Mouse (Mus musculus): Measurements from ENCODE around the gene Erbin. TPM values are rescaled to one million over a fixed set of nuclear protein-coding genes. Genes with fewer than 3 reads are reported as not detected.

Gene Erbin
- polyA plus RNA-seq, 1 experiment = 31.1 TPM

DNA sequence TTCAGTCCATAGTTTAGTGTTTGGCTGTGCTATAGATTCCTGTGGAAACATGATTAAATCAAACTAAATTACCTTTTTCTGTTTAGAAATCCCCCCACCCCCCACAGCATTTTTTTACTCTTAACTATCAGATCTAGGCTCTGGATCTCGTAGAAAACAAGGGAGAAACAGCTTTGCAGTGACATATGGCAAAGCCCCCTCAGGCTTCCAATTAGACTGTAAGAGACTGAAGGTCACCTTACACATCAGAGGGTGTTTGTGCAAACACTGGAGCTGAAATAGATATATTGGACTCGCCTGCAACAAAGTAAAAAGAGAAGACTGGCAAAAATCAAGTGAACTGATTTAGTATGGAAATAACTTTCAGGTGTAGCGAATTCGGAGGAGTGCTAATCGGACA is 116.6 kb downstream of the Erbin start:
- DNase-seq (ENCODE audit: low read depth) = peak; percentile 85
- TF ChIP-seq CTCF (IDR thresholded peaks at IDR 0.05; ENCODE audit: borderline replicate concordance, extremely low read depth, insufficient read depth, insufficient read length) = no peak
- no peak for TF ChIP-seq POLR2A (IDR thresholded peaks at IDR 0.05; ENCODE audit: borderline replicate concordance, extremely low read depth, insufficient read depth, insufficient read length, poor library complexity, severe bottlenecking)

DNA sequence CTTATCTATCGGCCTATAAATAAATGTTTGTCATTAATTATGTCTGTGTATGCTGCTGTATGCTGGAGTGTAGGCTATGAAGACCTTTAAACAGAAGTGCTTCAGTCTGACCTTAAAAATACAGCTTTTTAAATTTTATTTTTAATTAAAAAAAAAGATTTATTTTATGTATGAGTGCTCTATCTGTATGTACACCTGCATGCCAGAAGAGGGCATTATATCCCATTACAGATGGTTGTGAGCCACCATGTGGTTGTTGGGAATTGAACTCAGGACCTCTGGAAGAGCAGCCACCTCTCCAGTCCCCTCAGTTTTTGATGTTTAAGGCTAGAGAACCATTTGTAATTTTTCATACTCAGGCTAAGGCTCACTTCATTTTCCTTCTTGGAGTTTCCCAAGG is 119.3 kb downstream of the Erbin start:
- TF ChIP-seq CTCF (IDR thresholded peaks at IDR 0.05; ENCODE audit: borderline replicate concordance, extremely low read depth, insufficient read depth, insufficient read length) = no peak
- TF ChIP-seq POLR2A (IDR thresholded peaks at IDR 0.05; ENCODE audit: borderline replicate concordance, extremely low read depth, insufficient read depth, insufficient read length, poor library complexity, severe bottlenecking) = no peak
- DNase-seq (ENCODE audit: low read depth) = no peak

DNA sequence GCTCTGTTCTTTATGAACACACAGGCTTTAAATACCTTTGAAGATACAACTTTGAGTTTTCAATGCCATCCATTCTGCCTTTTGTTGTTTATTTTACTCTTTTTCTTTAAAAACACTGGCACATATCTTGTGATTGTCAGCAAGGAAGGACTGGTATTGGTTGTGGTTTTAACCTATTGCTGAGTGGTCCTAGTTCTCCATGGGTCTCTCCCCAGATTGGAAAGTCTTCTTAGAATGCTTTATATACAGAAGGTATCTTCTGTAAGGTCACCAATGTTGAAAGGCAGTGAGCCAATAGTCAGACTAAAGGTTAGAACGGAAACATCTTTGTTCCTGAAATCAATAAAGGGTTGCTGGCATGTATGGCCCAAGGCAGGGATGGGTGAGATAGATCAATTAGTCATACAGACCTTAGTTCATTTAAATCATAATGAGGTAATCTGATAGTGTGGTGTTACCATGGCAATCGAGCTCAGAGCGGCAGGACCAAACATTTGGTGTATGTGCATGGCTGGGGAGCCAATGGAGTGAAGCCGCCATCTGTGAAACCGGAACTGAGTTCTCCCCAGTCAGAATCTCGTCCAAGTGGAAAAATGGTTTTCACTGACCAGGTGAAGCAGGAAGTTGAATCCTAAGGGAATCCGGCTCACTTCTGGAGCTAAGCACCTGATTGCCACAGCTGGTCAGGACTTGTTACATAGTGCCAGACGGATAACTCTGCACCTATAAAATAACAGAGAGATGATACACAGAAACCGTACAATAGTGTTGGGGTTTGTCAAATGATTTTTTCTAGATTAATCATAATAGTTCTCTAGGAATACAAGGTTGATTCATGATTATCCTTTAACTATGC is 125.4 kb downstream of the Erbin start:
- DNase-seq (ENCODE audit: low read depth) = peak; percentile 74
- no peak for TF ChIP-seq POLR2A (IDR thresholded peaks at IDR 0.05; ENCODE audit: borderline replicate concordance, extremely low read depth, insufficient read depth, insufficient read length, poor library complexity, severe bottlenecking)
- no peak for TF ChIP-seq CTCF (IDR thresholded peaks at IDR 0.05; ENCODE audit: borderline replicate concordance, extremely low read depth, insufficient read depth, insufficient read length)

DNA sequence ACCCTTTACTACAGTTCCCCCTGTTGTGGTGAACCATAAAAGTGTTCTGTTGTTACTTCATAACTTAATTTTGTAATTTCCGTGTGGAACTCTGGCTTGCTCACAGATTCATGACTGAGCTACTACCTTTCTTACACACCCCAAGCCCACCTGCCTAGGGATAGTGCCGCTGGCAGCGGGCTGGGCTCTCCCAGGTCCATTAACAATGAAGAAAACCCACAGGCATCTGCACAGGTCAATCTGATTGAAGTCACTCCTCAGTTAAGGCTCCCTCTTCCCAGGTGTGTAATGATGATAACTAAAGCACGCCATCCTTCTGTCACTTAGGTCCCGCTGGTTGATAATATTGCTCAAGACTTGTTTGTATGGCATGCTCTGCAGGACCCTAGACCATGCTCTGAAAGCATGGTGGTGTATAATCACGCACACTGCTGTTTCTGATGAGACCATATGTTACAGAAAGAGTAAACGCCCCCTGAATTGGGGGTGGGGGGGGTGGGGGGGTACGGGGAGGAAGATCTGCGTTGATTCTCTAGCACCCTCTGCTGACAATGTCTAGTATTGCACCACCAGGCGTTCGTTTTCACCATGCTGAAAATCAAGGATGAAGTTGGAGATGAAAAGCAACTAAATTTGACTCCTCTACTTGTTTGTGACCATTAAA is 140.3 kb downstream of the Erbin start:
- DNase-seq (ENCODE audit: low read depth) = peak; percentile 53
- TF ChIP-seq CTCF (IDR thresholded peaks at IDR 0.05; ENCODE audit: borderline replicate concordance, extremely low read depth, insufficient read depth, insufficient read length) = peak; percentile 55; the same call in 1 of the 2 replicates
- no peak for TF ChIP-seq POLR2A (IDR thresholded peaks at IDR 0.05; ENCODE audit: borderline replicate concordance, extremely low read depth, insufficient read depth, insufficient read length, poor library complexity, severe bottlenecking)

DNA sequence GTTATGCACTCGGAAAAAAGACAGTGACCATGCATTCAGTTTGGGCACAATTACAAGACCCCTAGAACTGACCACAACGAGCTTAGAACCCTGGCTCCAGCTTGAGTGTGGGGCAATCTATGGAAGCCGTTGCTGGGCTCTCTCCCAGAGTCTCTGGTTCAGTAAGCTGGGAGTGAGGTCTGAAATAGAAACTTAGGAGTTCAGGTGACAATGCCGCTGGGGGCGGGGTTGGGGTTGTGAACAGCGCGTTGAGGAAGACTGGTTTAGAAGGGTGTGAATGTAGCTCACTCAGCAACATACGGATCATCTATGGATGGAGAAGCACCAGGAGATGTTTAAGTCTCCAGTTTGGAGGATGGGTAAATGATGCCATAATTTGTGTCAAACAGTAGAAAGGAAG is 143.2 kb downstream of the Erbin start:
- TF ChIP-seq POLR2A (IDR thresholded peaks at IDR 0.05; ENCODE audit: borderline replicate concordance, extremely low read depth, insufficient read depth, insufficient read length, poor library complexity, severe bottlenecking) = no peak
- TF ChIP-seq CTCF (IDR thresholded peaks at IDR 0.05; ENCODE audit: borderline replicate concordance, extremely low read depth, insufficient read depth, insufficient read length) = no peak
- DNase-seq (ENCODE audit: low read depth) = no peak

DNA sequence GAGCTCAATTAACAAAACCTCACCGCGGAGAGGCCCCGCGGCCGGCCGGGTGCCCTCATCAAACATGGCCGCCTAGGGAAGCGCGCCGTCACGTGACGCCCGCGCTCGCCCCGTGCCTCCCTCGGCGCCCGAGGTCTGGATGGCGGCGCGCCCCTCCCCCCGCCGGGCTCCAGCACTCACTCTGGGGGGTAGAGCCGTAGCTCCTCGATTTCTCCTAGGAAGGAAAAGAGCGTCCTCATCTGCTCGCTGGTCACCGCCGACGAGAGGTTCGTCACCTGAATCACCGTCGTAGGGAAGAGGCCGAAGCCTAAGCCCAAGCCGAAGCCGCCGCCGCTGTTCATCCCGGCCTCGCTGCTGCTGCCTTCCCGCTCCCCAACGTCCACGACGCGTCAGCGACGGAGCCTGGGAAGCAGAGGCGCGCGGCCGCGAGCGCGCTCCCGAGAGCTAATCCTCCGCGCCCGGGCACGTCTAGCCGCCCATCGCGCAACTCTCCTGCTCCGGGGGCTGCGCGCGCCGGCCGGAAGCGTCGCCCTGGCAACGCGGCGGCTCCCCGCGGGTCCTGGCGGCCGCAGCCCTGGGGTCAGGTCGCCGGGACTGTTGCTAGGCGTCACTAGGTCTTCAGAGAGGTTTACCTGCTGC is 146.1 kb downstream of the Erbin start, which contains the start of gene Srek1:
Gene Srek1 (minus strand): TSS at position 490 of the 639 bp plus-strand sequence.
- TF ChIP-seq POLR2A (IDR thresholded peaks at IDR 0.05; ENCODE audit: borderline replicate concordance, extremely low read depth, insufficient read depth, insufficient read length, poor library complexity, severe bottlenecking) (peak; percentile 89), CTCF (IDR thresholded peaks at IDR 0.05; ENCODE audit: borderline replicate concordance, extremely low read depth, insufficient read depth, insufficient read length) (no peak)
- peak; percentile 98 for DNase-seq (ENCODE audit: low read depth)

DNA sequence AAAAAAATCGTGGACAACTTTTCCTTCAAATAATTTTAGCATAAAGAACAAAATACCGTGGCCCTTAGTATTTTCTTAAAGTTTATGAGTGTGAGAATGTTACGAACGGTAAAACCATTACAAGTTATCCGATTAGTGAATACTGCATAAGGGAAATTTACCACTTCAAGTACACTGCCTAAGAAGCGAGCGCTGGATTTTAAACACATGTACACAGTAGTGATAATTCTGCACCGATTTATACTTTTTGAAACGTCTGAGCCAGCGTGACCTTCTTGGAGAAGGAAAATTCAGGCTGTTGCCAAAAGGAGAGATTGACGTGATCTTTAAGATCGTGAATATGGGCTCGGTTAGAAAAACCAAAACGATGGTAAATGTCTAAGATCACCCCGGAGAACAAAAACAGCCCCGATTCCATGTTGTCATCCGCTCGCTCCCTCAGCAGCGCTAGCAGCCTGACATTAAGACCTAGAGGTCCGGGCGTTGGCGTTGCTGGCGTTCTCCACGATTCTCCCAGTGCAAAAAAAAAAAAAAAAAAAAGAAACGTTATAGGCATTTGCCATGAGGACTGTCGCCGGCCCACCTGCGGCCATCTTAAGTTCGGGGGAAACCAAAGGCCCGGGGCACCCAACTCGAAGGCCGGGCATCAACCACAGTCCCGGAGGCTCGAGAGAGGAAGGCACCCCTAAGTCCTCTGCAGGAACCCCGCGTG is 146.8 kb downstream of the Erbin start:
- DNase-seq (ENCODE audit: low read depth) = no peak
- no peak for TF ChIP-seq CTCF (IDR thresholded peaks at IDR 0.05; ENCODE audit: borderline replicate concordance, extremely low read depth, insufficient read depth, insufficient read length)
- TF ChIP-seq POLR2A (IDR thresholded peaks at IDR 0.05; ENCODE audit: borderline replicate concordance, extremely low read depth, insufficient read depth, insufficient read length, poor library complexity, severe bottlenecking) = no peak

DNA sequence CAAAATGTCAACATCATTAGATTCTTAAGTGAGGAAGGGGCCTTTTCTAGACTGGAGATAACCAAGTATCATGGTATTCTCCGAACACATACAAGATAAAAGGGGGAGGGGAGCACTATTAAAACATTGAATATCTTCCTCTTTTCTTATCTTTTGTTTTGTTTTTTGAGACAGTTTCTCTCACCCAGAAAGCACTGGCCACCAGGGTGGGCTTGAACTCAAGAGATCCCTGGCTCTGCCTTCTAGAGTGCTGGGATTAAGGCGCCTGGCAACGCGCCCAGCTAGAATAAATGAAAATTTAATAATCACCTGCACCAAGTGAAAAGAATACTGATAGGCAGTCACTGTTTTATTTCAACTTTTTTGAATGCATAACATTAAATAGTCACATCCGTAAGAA is 147.4 kb downstream of the Erbin start:
- TF ChIP-seq CTCF (IDR thresholded peaks at IDR 0.05; ENCODE audit: borderline replicate concordance, extremely low read depth, insufficient read depth, insufficient read length) (peak; percentile 13; the same call in 1 of the 2 replicates), POLR2A (IDR thresholded peaks at IDR 0.05; ENCODE audit: borderline replicate concordance, extremely low read depth, insufficient read depth, insufficient read length, poor library complexity, severe bottlenecking) (no peak)
- DNase-seq (ENCODE audit: low read depth) = peak; percentile 62

DNA sequence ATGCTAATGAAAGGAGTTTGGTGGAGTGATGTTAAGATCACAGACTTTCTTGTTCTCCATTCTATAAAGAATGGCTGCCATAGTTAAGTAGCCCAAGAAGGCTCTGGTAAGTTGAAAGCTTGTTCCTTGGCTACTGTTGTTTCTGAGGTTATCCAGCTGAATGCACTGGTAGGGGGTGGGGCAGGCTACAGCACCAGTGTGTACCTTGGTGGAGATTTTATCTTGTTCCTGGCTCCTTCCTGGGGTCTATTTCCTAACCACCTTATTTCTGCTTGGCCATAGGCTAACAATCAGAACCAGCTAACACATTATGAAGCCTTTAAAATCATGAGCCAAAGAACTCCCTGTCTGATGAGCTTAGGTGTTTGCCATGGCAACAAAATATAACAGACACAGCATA is 149.5 kb downstream of the Erbin start:
- no peak for DNase-seq (ENCODE audit: low read depth)
- TF ChIP-seq POLR2A (IDR thresholded peaks at IDR 0.05; ENCODE audit: borderline replicate concordance, extremely low read depth, insufficient read depth, insufficient read length, poor library complexity, severe bottlenecking) = no peak
- TF ChIP-seq CTCF (IDR thresholded peaks at IDR 0.05; ENCODE audit: borderline replicate concordance, extremely low read depth, insufficient read depth, insufficient read length) = no peak

Other genes with a start within 250 kb of the Erbin start
- 53.6 and 71.9 TPM in 2 replicates for gene Srek1, start 145.9 kb downstream of the Erbin start, polyA plus RNA-seq (2012; rRNA removed)
- gene Nln, start 189.1 kb upstream of the Erbin start, polyA plus RNA-seq (2012; rRNA removed) = 24.3 and 35.3 TPM in 2 replicates
- gene Sgtb, start 189.2 kb upstream of the Erbin start, polyA plus RNA-seq (2012; rRNA removed) = 19.3 and 23.7 TPM in 2 replicates

All from brain, embryonic 14.5 days (tissue).